Mouse (Mus musculus) ES-E14 (cell line): ENCODE results near the gene Rps8. TPM values are rescaled to one million over a fixed set of nuclear protein-coding genes. Genes with fewer than 3 reads are reported as not detected.
"Not testable (repeated sequence)": the region's sequence is repeated elsewhere in the genome, so short reads cannot be mapped to it uniquely, and the experiment has no call there.

ENCODE experiments used
- DNase-seq: peaks from one replicate; pipeline ENCODE4 v3.0.0-alpha.2; 2013; ENCODE audit warnings: low read depth, low spot score
- H3K27ac ChIP-seq: 2 replicates; pipeline ENCODE4 v1.5.1; 2012; ENCODE audit warnings: low read depth, mild to moderate bottlenecking, low read length, moderate library complexity, mixed read lengths; ENCODE audit not compliant: poor library complexity, insufficient read depth, severe bottlenecking
- H3K36me3 ChIP-seq: 2 replicates; pipeline ENCODE4 v1.6.1; 2012; ENCODE audit warnings: mild to moderate bottlenecking, low read length, moderate library complexity, mixed read lengths; ENCODE audit not compliant: control insufficient read depth, poor library complexity, insufficient read depth, severe bottlenecking
- H3K4me1 ChIP-seq, 2 experiments: fragments of 150-350 bp in 1 of 2; sonication (generic) in 1 of 2; 2 replicates each; pipeline ENCODE4 v1.6.1; 2012; ENCODE audit warnings: low read length in 2 of 2, mild to moderate bottlenecking in 1 of 2, mixed read lengths in 1 of 2; ENCODE audit not compliant: control insufficient read depth in 2 of 2, insufficient read depth in 2 of 2, poor library complexity in 1 of 2
- H3K4me3 ChIP-seq, 2 experiments: fragments of 150-350 bp in 1 of 2; sonication (generic) in 1 of 2; 2 replicates each; pipeline ENCODE4 v1.5.1; 2012; ENCODE audit warnings: low read length in 2 of 2, low read depth in 1 of 2, mild to moderate bottlenecking in 1 of 2, mixed read lengths in 1 of 2; ENCODE audit not compliant: insufficient read depth in 1 of 2, poor library complexity in 1 of 2, severe bottlenecking in 1 of 2
- H3K9ac ChIP-seq: 2 replicates; pipeline ENCODE4 v1.6.1; 2012; ENCODE audit warnings: low read depth, mild to moderate bottlenecking, low read length, mixed read lengths; ENCODE audit not compliant: poor library complexity, insufficient read depth, severe bottlenecking
- H3K9me3 ChIP-seq: fragments of 150-350 bp; sonication (generic); 2 replicates; pipeline ENCODE4 v1.6.1; 2012; ENCODE audit warnings: low read depth, mild to moderate bottlenecking, low read length; ENCODE audit not compliant: control insufficient read depth, insufficient read depth
- CHD2 ChIP-seq: IDR thresholded peaks from 2 replicates; pipeline ENCODE4 v1.6.1; 2014; ENCODE audit warnings: mild to moderate bottlenecking, low read depth, low read length, inconsistent platforms
- HCFC1 ChIP-seq: IDR thresholded peaks from 2 replicates; pipeline ENCODE4 v1.6.1; 2012; ENCODE audit warnings: low read length, inconsistent platforms, borderline replicate concordance; ENCODE audit not compliant: insufficient read depth
- MAFK ChIP-seq: IDR thresholded peaks from 2 replicates; pipeline ENCODE4 v1.6.1; 2014; ENCODE audit warnings: mild to moderate bottlenecking, low read depth, low read length, inconsistent platforms; ENCODE audit not compliant: insufficient read depth
- ZC3H11A ChIP-seq: IDR thresholded peaks from 2 replicates; pipeline ENCODE4 v1.6.1; 2012; ENCODE audit warnings: low read depth, mild to moderate bottlenecking, inconsistent platforms, low read length, borderline replicate concordance
- ZNF384 ChIP-seq: IDR thresholded peaks from 2 replicates; pipeline ENCODE4 v1.6.1; 2012; ENCODE audit warnings: low read depth, low read length, inconsistent platforms
- in situ Hi-C, 2 experiments: fragments of 600-800 bp; cut with MboI; formaldehyde crosslinking; loops; one replicate each; pipeline ENCODE4 v1.15.1; 2025; ENCODE audit warnings: low sequenced_read_pairs in 2 of 2, inconsistent platforms in 1 of 2; ENCODE audit not compliant: unreplicated experiment in 2 of 2
- total RNA-seq: library from RNA; depleted of rRNA; stranded (reverse); fragments of 300-350 nt; gene quantifications from 2 replicates; pipeline ENCODE4 v1.2.3, GENCODE M21; 2012

Gene Rps8
- total RNA-seq, 1 experiment: 3,133 TPM

- H3K4me1 ChIP-seq: no peaks in the 10 kb centered on the region
- no peak for DNase-seq
- no peak overlapping the region for H3K27ac ChIP-seq
- H3K36me3 ChIP-seq: no peaks in the 10 kb centered on the region
- no peak overlapping the region for H3K9ac ChIP-seq
- no peak overlapping the region for H3K4me3 ChIP-seq
- TF ChIP-seq ZC3H11A (no peak), CHD2 (no peak), HCFC1 (no peak), ZNF384 (no peak), MAFK (no peak)
- in situ Hi-C loops: no loop called here
- H3K9me3 ChIP-seq: no peaks in the 10 kb centered on the region
Measured at GRCm38 (mm10) chr4:117190660-117191059, 34.6 kb upstream of the Rps8 start.

- TF ChIP-seq ZC3H11A (no peak), MAFK (no peak), ZNF384 (no peak), HCFC1 (peak; percentile 72)
- Histone ChIP-seq H3K4me1 (no peaks in the 10 kb centered on the region), H3K36me3 (no peaks in the 10 kb centered on the region), H3K9me3 (no peaks in the 10 kb centered on the region), H3K9ac (no peak overlapping the region), H3K4me3 (no peak overlapping the region), H3K27ac (no peak overlapping the region)
- DNase-seq: peak; percentile 70
- in situ Hi-C loops: no loop called here
Measured at GRCm38 (mm10) chr4:117189856-117190543, 34.0 kb upstream of the Rps8 start.

GRCm38 (mm10) chr4:117189382-117189855, 33.4 kb upstream of the Rps8 start:
- H3K9ac ChIP-seq: peak overlapping the region; percentile 57; the same call in 1 of the 2 replicates

GRCm38 (mm10) chr4:117188969-117189368, 32.9 kb upstream of the Rps8 start:
- TF ChIP-seq ZNF384 (peak; percentile 59; the same call in 1 of the 2 replicates), HCFC1 (no peak)
- in situ Hi-C loops: no loop called here
- H3K27ac ChIP-seq: no peak overlapping the region

More at GRCm38 (mm10) chr4:117189382-117189855, 33.4 kb upstream of the Rps8 start:
- no peak overlapping the region; a peak in 1 of 4 replicates for H3K4me3 ChIP-seq
- DNase-seq: peak; percentile 79
- 0 out of 2 replicates have a peak overlapping the region, but pooled peaks have one; percentile 49 for H3K27ac ChIP-seq
- H3K4me1 ChIP-seq: no peaks in the 10 kb centered on the region
- in situ Hi-C loops: no loop called here
- no peaks in the 10 kb centered on the region for H3K36me3 ChIP-seq
- TF ChIP-seq CHD2 (no peak), MAFK (0 out of 2 replicates have a peak, but pooled peaks have one; percentile 3)
- H3K9me3 ChIP-seq: no peaks in the 10 kb centered on the region

GRCm38 (mm10) chr4:117182759-117183096, 26.7 kb upstream of the Rps8 start:
- Histone ChIP-seq H3K36me3 (peaks cover 20% of the 10 kb centered on the region), H3K9ac (peak overlapping the region; percentile 79; the same call in 1 of the 2 replicates), H3K4me3 (peak overlapping the region; percentile 89 to 92)
- H3K27ac ChIP-seq, H3K9me3 ChIP-seq, H3K4me1 ChIP-seq, DNase-seq, in situ Hi-C loops: not testable (repeated sequence)

More at GRCm38 (mm10) chr4:117188969-117189368, 32.9 kb upstream of the Rps8 start:
- H3K4me3 ChIP-seq: no peak overlapping the region; a peak in 1 of 4 replicates
- no peaks in the 10 kb centered on the region for H3K36me3 ChIP-seq
- H3K4me1 ChIP-seq: no peaks in the 10 kb centered on the region
- peak overlapping the region; percentile 57; the same call in 1 of the 2 replicates for H3K9ac ChIP-seq
- no peaks in the 10 kb centered on the region for H3K9me3 ChIP-seq
- DNase-seq: no peak
